Mouse (Mus musculus) inflammation-experienced regulatory T-cells, adult 6 months (primary cell): ENCODE data around the gene Lrmda. TPM values are rescaled to one million over a fixed set of nuclear protein-coding genes. Genes with fewer than 3 reads are reported as not detected.

Experiments used
- polyA plus RNA-seq, 3 experiments: library from polyadenylated mRNA; unstranded; fragments of 100-300 nt; shearing (Covaris generic); gene quantifications; one replicate each; pipeline ENCODE4 v1.2.1; 2017

Gene Lrmda
- polyA plus RNA-seq, 3 experiments from 2014 or later = not detected

Other genes starting within 250 kb of the Lrmda start
- gene Vdac2, start 194.5 kb upstream of the Lrmda start, polyA plus RNA-seq = 100 to 1,000 TPM; 242 to 259 (median 244) TPM
- 10 to 100 TPM; 15.0 to 21.0 (median 18.2) TPM for gene Comtd1, start 170.7 kb upstream of the Lrmda start, polyA plus RNA-seq
- gene Zfp503, start 30.1 kb upstream of the Lrmda start, polyA plus RNA-seq = not detected